Mouse (Mus musculus) forebrain, embryonic 15.5 days (tissue): ENCODE measurements around the gene Tmem232. TPM values are rescaled to one million over a fixed set of nuclear protein-coding genes. Genes with fewer than 3 reads are reported as not detected.
"Not testable (repeated sequence)": the region's sequence is repeated elsewhere in the genome, so short reads cannot be mapped to it uniquely, and the experiment has no call there.

Experiments
- ATAC-seq: fragments of 200-750 bp; cut with Nextera tagmentation; replicated peaks from 2 replicates; pipeline ENCODE4 v1.8.0; 2017; ENCODE audit warnings: mild to moderate bottlenecking, moderate TSS enrichment, moderate library complexity
- H3K27ac ChIP-seq: fragments of 300-500 bp; sonication (generic); replicated peaks from 2 replicates; pipeline ENCODE4 v1.5.1; 2015; ENCODE audit warnings: mild to moderate bottlenecking, inconsistent platforms
- H3K27me3 ChIP-seq: fragments of 300-500 bp; sonication (generic); 2 replicates; pipeline ENCODE4 v1.6.1; 2015; ENCODE audit warnings: inconsistent platforms
- H3K36me3 ChIP-seq: fragments of 300-500 bp; sonication (generic); 2 replicates; pipeline ENCODE4 v1.6.1; 2015; ENCODE audit warnings: mild to moderate bottlenecking, inconsistent platforms
- H3K4me1 ChIP-seq: fragments of 300-500 bp; sonication (generic); 2 replicates; pipeline ENCODE4 v1.6.1; 2015; ENCODE audit warnings: inconsistent platforms
- H3K4me2 ChIP-seq: fragments of 300-500 bp; sonication (generic); replicated peaks from 2 replicates; pipeline ENCODE4 v1.6.1; 2015; ENCODE audit warnings: mild to moderate bottlenecking, inconsistent platforms
- H3K4me3 ChIP-seq: fragments of 300-500 bp; sonication (generic); 2 replicates; pipeline ENCODE4 v1.5.1; 2015; ENCODE audit warnings: mild to moderate bottlenecking, inconsistent platforms
- H3K9ac ChIP-seq: fragments of 300-500 bp; sonication (generic); replicated peaks from 2 replicates; pipeline ENCODE4 v1.6.1; 2015; ENCODE audit warnings: mild to moderate bottlenecking, inconsistent platforms
- H3K9me3 ChIP-seq: fragments of 300-500 bp; sonication (generic); 2 replicates; pipeline ENCODE4 v1.6.1; 2016; ENCODE audit warnings: inconsistent platforms
- WGBS: fragments of 180-500 bp; shearing (Covaris S2); methylation state at CpG from one replicate; pipeline ENCODE4 v1.1.7; 2015; ENCODE audit warnings: mixed read lengths; 5-methylcytosine and 5-hydroxymethylcytosine counted together
- polyA plus RNA-seq: library from polyadenylated mRNA; unstranded; fragments of >200 nt; fragmentation: Nextera tagmentation; extraction: Ambion mirVana; gene quantifications from 2 replicates; pipeline ENCODE4 v1.2.1, GENCODE M21; 2015

The Tmem232 gene
- polyA plus RNA-seq, 1 experiment from 2014 or later, result 0.65 TPM

DNA sequence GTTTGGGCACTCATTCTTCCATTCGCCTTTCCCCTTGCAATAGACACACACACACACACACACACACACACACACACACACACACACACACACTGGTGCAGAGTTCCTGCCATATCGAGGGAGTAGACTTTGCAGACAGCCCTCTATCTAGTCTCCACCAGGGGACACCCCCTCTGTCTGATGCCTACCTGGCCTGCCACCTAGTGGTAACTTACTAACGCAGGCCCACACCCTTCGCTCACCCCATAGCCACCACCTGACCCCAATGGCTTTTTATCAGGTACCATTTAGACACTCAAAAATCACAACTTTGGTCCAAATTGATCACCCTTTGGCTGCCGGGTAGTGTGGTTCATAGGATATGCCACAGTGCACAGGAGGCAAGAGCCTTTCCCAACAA is 18.7 kb upstream of the Tmem232 start:
- no peak overlapping the region for H3K4me2 ChIP-seq
- no peak overlapping the region for H3K27ac ChIP-seq
- 0 out of 2 replicates have a peak, but pooled peaks cover 7% of the 10 kb centered on the region for H3K4me1 ChIP-seq
- H3K36me3 ChIP-seq, result no peaks in the 10 kb centered on the region
- no peaks in the 10 kb centered on the region for H3K9me3 ChIP-seq
- H3K9ac ChIP-seq, result no peak overlapping the region
- 53% methylated on average over 5 of the region's 5 CpGs for WGBS
- no peaks in the 10 kb centered on the region for H3K27me3 ChIP-seq
- H3K4me3 ChIP-seq, result no peak overlapping the region
- no peak for ATAC-seq

DNA sequence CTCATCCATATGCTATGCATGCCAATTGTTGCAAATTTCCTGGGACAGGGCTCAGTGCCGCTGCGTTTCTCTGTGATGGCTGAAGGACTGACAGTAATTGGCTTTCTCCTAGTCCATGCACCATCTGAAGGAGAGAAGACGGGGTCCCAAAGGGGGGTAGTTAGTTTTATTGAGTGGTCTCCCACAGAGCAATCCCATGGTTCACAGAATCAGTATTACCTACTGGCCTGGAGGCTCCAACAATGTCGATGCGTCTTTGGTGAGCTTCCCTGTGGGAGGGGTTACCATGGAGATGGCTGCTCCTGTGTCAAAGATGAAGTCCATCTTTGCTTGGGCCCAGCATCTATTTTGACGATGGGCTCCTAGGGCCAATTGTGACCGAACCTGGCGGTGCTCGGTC is 18.2 kb upstream of the Tmem232 start:
- Histone ChIP-seq H3K4me1 (0 out of 2 replicates have a peak, but pooled peaks cover 7% of the 10 kb centered on the region), H3K9ac (no peak overlapping the region), H3K36me3 (no peaks in the 10 kb centered on the region), H3K4me2 (no peak overlapping the region; the same call in 1 of the 2 replicates), H3K4me3 (no peak overlapping the region), H3K27me3 (no peaks in the 10 kb centered on the region), H3K27ac (no peak overlapping the region), H3K9me3 (no peaks in the 10 kb centered on the region)
- WGBS, result 67% methylated on average over 9 of the region's 9 CpGs
- ATAC-seq, result no peak

DNA sequence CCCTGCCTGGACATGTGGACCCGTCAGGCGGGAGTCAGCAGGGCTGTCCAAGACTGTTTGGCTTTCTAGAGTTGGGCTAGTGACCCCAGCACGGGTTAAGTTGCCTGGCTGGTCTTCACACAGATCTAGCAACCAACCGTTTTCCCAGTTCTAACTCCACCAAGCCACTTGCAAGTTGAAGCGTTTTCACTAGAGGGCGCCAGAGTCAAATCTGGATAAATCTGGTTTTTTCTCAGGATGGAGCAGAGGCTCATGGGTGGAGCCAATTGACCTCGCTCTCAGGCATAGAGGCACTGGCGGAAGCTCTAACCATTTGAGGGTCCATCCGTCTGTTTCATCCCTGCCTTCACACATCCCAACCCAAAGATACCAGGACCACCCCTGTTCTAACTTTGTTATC is 17.6 kb upstream of the Tmem232 start:
- Histone ChIP-seq H3K36me3 (no peaks in the 10 kb centered on the region), H3K4me2 (no peak overlapping the region; the same call in 1 of the 2 replicates), H3K9me3 (no peaks in the 10 kb centered on the region), H3K4me1 (0 out of 2 replicates have a peak, but pooled peaks cover 7% of the 10 kb centered on the region), H3K4me3 (no peak overlapping the region), H3K27me3 (no peaks in the 10 kb centered on the region), H3K27ac (no peak overlapping the region), H3K9ac (no peak overlapping the region)
- 37% methylated on average over 9 of the region's 9 CpGs for WGBS
- ATAC-seq, result 0 out of 2 replicates have a peak, but pooled peaks have one; percentile 24

DNA sequence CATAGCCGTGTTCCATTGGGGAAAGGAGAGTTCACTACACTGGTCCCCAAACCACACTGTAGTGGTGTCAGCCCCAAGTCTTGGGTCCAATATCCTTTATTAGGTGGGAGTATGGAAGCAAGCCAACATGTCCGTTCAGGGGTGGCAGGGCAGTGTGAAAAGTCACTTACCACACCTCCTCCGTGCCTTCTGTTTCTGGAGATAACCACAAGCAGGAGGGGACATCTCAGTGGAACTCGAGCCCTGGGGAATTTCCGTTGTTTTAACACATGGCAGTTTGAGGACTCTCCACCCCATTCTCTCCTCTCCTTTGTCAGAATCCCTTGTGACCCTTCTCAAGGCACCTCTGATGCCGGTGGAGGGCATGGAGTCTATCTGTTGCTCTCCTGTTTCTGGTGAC is 16.6 kb upstream of the Tmem232 start:
- no peak overlapping the region for H3K9ac ChIP-seq
- 0 out of 2 replicates have a peak, but pooled peaks cover 4% of the 10 kb centered on the region for H3K4me1 ChIP-seq
- no peak overlapping the region for H3K4me3 ChIP-seq
- H3K27me3 ChIP-seq, result no peaks in the 10 kb centered on the region
- WGBS, result 87% methylated on average over 6 of the region's 6 CpGs
- ATAC-seq, result no peak
- H3K9me3 ChIP-seq, result no peaks in the 10 kb centered on the region
- no peak overlapping the region for H3K4me2 ChIP-seq
- H3K27ac ChIP-seq, result no peak overlapping the region
- no peaks in the 10 kb centered on the region for H3K36me3 ChIP-seq

DNA sequence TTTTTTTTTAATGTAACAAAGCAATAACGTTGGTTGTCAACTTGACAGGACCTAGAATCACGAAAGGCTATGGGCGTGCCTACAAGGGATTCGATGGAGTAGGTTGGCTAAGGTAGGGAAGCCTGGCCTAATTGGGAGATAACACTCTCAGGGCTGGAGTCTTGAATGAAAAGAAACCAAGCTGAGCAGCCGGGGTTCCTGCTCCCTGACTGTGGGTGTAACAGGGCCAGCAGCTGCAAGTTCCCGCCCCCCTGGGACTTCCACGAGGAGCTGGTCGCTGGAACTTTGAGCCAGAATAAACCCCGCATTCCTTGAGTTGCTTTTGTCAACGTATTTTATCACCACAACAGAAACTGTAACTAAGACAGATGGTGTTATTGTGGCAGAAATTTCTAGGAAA is 16.2 kb upstream of the Tmem232 start:
- Histone ChIP-seq H3K9me3 (no peaks in the 10 kb centered on the region), H3K36me3 (no peaks in the 10 kb centered on the region), H3K27me3 (no peaks in the 10 kb centered on the region), H3K4me3 (no peak overlapping the region), H3K4me2 (no peak overlapping the region), H3K9ac (no peak overlapping the region), H3K27ac (no peak overlapping the region), H3K4me1 (0 out of 2 replicates have a peak, but pooled peaks cover 4% of the 10 kb centered on the region)
- 68% methylated on average over 10 of the region's 10 CpGs for WGBS
- ATAC-seq, result no peak

DNA sequence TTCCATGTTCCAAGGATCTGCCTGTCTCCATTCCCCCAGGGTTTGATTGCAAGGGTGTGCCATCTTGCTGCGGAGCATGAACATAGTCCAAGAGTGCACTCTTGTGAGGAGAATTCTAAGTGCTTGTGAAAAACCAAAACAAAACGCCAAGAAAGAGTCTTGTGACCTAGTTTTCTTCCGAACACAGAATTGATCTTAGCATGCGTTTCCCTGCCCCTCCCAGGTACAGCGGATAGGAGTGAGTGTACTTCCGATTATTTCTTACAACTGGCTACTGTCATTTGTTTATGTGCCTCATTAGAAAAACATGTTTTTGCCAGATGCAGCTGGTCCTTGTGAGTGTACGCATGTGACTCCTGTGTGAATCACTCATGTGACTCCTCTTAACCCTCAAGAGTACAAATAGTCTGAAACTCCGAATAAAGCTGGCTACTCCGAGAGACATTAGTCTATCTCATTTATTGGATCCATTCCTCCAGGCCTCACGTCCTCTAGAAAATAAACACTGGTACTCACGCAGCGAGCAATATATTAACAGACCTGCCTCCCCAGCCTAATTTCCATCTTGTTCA is 11.9 kb upstream of the Tmem232 start:
- 84% methylated on average over 12 of the region's 12 CpGs for WGBS
- no peak overlapping the region for H3K9ac ChIP-seq

DNA sequence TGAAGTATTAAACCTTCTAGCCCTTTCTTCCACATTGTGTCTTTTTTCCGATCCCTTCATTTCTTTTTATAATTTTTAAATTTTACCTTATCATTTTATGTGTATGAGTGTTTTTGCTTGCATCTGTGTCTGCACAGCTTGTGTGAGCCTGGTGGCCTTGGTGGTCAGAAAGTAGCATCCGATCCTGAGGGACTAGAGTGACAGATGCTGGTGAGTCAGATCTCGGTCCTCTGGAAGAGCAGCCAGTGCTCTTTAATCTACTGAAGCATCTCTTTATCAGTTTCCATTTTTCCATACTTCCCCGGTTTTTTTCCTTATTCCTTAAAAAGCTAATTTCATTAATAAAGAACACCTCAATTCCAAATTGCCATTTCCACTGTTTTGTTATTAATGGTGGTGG is 9.8 kb upstream of the Tmem232 start:
- Histone ChIP-seq H3K9me3 (no peaks in the 10 kb centered on the region), H3K9ac (no peak overlapping the region), H3K36me3 (no peaks in the 10 kb centered on the region), H3K27ac (no peak overlapping the region), H3K4me2 (no peak overlapping the region), H3K27me3 (no peaks in the 10 kb centered on the region), H3K4me3 (no peak overlapping the region), H3K4me1 (no peaks in the 10 kb centered on the region)
- WGBS, result 86% methylated on average over 4 of the region's 4 CpGs
- no peak for ATAC-seq

More for the DNA sequence above, 11.9 kb upstream of the Tmem232 start:
- H3K36me3 ChIP-seq, result no peaks in the 10 kb centered on the region
- no peaks in the 10 kb centered on the region for H3K4me1 ChIP-seq
- no peaks in the 10 kb centered on the region for H3K9me3 ChIP-seq
- H3K4me2 ChIP-seq, result no peak overlapping the region
- no peak overlapping the region for H3K4me3 ChIP-seq
- no peak overlapping the region for H3K27ac ChIP-seq
- no peaks in the 10 kb centered on the region for H3K27me3 ChIP-seq
- no peak for ATAC-seq

DNA sequence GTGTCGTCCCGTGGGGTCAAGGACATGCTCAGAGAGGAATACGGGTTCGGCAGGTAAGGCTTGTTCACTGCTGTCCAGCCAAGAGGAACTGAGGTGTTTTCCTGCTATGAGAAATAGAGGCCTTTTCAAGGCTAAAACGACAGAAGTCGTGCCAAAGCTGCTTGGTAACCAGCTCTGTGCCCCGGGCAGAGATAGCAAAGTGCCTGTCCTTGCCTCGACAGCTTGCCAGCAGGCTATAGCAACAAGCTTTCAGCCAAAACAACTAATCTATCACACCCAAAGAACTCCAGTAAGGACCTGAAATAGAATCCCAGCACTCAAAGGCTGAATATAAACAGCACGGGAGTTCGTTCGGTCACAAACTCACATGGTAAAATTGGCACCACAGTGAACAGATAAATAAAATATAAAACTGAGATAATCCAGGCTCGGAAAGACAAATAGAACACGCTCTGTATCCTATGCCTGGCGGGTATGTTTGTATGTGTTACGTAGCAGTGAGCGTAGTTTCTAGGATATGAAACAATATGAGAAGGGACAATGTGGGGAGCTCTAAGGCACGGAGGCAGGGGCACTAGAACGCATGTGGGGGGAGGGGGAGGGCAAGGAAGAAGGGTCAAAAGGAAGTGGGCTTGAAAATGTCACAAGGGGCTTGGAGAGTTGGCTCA is 8.2 kb upstream of the Tmem232 start:
- Histone ChIP-seq H3K36me3 (no peaks in the 10 kb centered on the region), H3K4me3 (no peak overlapping the region), H3K27me3 (no peaks in the 10 kb centered on the region), H3K9ac (no peak overlapping the region), H3K4me2 (no peak overlapping the region), H3K27ac (no peak overlapping the region), H3K9me3 (no peaks in the 10 kb centered on the region), H3K4me1 (no peaks in the 10 kb centered on the region)
- ATAC-seq, result no peak
- 58% methylated on average over 18 of the region's 18 CpGs for WGBS

DNA sequence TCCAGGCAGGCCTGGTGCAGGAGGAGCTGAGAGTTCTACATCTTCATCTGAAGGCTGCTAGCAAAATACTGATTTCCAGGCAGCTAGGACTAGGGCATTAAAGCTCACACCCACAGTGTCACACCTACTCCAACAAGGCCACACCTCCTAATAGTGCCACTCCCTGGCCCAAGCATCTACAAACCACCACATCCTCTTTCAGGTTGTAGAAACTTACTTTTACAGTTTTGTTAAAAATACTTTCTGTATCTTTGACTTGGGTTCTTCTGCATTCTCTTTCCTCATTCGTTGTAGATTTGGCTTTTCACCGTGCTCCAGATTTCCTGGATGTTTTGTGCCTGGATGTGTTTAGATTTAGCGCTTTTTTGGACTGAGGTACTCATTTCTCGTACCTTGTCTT is 5.6 kb upstream of the Tmem232 start:
- not testable (repeated sequence) for H3K4me3 ChIP-seq, H3K4me1 ChIP-seq, H3K27me3 ChIP-seq, H3K9ac ChIP-seq, H3K4me2 ChIP-seq, ATAC-seq, H3K9me3 ChIP-seq, H3K27ac ChIP-seq, H3K36me3 ChIP-seq
- 89% methylated on average over 4 of the region's 4 CpGs for WGBS

DNA sequence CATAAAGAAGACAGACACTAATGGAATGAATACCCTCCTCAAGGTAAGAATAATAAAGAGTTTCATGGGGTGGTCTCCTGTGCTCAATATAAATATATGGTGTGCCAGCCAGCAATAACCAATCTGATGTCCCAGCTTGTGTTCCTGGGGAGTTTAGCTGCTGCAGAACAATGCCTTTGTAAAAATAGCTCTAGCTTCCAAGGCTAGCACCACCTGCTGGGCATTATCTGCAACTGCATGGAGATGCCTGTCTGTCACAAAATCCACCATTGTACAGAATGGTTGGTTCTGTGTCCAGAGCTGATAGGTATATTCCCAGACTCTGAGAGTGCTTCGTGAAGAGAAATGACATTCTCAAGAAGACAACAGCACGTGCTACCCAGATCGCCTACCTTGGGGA is 4.4 kb downstream of the Tmem232 start:
- 28% methylated on average over 3 of the region's 3 CpGs for WGBS
- no peak overlapping the region for H3K4me3 ChIP-seq
- H3K27ac ChIP-seq, result no peak overlapping the region
- no peak overlapping the region for H3K4me2 ChIP-seq
- no peaks in the 10 kb centered on the region for H3K9me3 ChIP-seq
- no peaks in the 10 kb centered on the region for H3K27me3 ChIP-seq
- no peaks in the 10 kb centered on the region for H3K36me3 ChIP-seq
- peak; percentile 28; the same call in 1 of the 2 replicates for ATAC-seq
- H3K9ac ChIP-seq, result no peak overlapping the region
- peaks cover 5% of the 10 kb centered on the region for H3K4me1 ChIP-seq

DNA sequence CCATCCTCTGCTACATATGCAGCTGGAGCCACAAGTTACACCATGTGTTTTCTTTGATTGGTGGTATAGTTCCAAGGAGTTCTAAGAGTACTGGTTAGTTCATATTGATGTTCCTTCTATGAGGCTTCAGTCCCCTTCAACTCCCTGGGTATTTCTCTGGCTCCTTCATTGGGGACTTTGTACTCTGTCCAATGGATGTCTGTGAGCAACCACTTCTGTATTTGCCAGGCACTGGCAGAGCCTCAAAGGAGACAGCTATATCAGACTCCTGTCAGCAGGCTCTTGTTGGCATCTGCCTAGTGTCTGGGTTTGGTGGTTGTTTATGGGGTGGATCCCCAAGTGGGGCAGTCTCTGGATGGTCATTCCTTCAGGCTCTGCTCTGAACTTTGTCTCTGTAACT is 8.2 kb downstream of the Tmem232 start:
- H3K4me3 ChIP-seq, H3K27me3 ChIP-seq, H3K9ac ChIP-seq, ATAC-seq, H3K27ac ChIP-seq, H3K4me1 ChIP-seq, H3K9me3 ChIP-seq, H3K36me3 ChIP-seq, H3K4me2 ChIP-seq: not testable (repeated sequence)

DNA sequence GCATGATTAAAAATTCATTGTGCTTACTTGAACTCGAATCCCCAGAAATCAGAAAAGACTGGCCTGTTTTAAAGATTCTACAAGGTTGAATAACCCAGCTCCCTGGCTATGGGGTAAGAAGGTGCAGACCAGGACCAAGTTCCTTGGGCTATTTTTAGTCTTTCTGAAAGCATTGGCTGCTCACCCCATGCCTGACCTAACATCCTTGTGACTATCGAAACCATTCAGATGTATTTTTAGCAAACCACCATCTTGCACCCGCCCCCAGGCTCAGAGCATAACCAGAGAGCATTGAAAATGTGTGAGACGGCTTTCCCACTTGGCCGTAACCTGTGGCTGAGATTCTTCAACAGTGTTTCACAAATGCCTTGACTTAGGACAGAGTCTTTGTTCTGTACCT is 13.1 kb downstream of the Tmem232 start:
- Histone ChIP-seq H3K4me2 (no peak overlapping the region), H3K27ac (no peak overlapping the region), H3K27me3 (no peaks in the 10 kb centered on the region), H3K9ac (no peak overlapping the region), H3K4me1 (no peaks in the 10 kb centered on the region), H3K9me3 (no peaks in the 10 kb centered on the region), H3K4me3 (no peak overlapping the region), H3K36me3 (no peaks in the 10 kb centered on the region)
- 90% methylated on average over 5 of the region's 5 CpGs for WGBS
- ATAC-seq, result no peak

DNA sequence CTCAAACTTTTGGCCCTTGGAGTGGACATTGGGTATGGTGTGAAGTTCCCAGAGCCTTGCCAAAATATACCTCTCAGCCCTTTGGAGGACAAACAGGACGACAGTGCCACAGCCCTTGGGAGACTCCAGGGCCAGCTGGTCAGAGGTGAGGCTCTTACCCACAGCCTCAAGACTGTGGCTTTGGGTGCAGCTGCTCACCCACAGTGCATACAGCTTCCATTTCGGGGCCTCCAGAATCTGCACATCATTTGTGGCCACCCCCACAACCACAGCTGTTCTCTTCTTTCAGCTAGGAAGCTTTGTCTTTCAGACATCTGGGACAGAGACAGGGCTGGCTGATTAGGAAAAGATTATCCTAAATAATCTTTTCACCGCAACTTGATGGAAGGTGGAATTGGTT is 27.1 kb downstream of the Tmem232 start:
- H3K27me3 ChIP-seq, result no peaks in the 10 kb centered on the region
- no peak overlapping the region for H3K4me2 ChIP-seq
- H3K9me3 ChIP-seq, result no peaks in the 10 kb centered on the region
- no peaks in the 10 kb centered on the region for H3K4me1 ChIP-seq
- ATAC-seq, result no peak
- no peak overlapping the region for H3K9ac ChIP-seq
- no peak overlapping the region for H3K27ac ChIP-seq
- no peaks in the 10 kb centered on the region for H3K36me3 ChIP-seq
- 87% methylated on average over 3 of the region's 3 CpGs for WGBS
- H3K4me3 ChIP-seq, result no peak overlapping the region
